Mouse (Mus musculus): ENCODE results near the gene Bmpr1b.

The Bmpr1b gene

DNA sequence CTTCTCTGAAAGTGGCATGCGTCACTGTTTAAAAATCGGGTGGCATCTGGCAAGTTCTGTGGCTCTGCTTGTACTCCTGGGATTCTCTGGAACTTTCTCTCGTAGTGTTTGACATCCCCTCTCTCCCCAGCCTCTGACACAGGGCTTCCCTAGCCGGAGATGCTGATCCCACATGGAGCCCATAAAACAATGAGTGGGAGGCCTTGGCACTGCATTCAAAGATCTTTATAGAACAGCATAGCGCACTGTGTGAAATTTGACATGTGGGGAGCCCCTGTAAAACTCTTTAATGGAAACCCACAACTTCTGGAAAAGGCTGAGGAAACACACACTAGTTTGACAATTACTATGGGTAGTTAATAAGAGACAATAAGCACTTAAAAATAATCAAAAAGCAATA is 126.2 kb downstream of the Bmpr1b start:
- DNase-seq (ENCODE audit: low read depth, low spot score): no peak

- DNase-seq (ENCODE audit: low read depth, low spot score): no peak
These were observed 128.9 kb downstream of the Bmpr1b start for GRCm38 (mm10) chr3:142040345-142040744.

GRCm38 (mm10) chr3:142034160-142034559 is 135.1 kb downstream of the Bmpr1b start:
- no peak for DNase-seq (ENCODE audit: low read depth, low spot score)

DNA sequence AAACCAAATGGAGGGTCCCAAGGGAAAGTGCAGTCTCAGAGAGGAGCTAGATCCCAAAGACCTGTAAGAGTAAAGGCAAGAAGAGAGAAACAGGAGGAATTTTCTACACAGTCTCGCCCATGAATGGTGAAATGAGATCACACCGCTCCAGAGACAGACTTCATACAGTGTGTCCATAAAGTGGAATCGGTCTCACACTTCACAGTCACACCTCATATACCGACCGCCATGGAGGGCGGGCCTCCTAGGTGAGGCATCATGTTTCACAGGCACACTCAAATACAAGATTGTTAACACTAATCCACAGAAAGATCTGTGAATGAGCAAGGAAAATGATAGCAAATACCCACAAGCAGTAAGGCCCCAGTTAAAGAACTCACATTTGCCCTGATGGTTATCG is 149.5 kb downstream of the Bmpr1b start:
- DNase-seq (ENCODE audit: low read depth, low spot score): peak; percentile 61

DNA sequence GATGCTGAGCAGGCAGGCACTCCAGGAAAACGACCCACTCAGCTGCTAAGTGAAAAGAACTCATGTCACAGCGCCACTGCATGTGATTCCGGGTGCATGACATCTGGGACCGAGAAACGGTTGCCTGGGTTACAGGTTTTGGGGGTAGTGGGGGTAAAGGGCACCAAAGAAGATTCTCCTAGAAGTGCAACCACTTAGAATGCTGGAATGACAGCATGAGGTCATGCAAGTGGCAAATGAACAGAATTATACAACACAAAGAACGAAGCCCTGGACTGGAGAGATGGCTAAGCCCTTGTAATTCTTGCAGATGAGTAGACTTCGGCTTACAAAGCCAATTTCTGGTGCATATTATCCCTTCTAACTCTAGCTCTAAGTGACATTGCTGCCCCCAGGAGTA is 184.7 kb downstream of the Bmpr1b start:
- no peak for DNase-seq (ENCODE audit: low read depth, low spot score)

DNA sequence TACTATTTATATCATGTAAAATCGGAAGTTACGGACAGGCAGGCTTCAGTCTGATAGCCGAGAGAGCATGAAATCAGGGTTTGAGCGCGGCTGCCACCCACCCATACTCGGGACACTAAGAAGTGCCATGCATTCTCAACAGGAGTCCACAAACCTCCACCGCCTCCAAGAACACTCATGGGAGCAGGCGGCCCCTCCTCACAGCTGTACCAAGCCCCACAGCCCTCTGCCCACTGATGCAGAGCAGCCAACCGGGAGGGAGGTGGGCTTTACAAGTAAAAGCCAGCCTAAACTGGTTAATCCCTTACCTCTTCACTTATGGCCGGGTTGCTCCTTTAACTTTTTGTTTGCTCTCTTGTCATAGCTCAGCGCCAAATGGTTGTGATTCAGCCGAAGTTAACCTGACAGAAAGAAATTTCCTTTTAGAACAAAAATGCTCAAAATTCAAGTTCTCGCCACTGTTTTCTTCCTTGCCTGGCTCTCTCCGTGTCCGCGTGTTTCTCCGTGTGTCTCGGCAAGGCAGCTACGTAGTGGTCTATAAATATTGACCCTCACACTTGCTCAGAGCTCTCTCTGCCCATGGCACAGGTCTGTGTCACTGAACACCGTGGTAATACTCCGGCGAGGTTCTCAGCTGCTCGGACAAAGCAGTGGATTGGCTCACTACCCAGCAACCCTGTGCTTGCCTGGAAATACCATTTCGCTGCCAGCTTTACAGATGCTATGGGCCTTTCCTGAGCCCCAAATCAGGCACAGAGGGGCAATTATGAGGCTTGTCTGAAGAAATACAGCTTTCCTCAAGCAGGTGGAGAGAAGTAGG is 187.4 kb downstream of the Bmpr1b start:
- peak; percentile 14 for DNase-seq (ENCODE audit: low read depth, low spot score)

DNA sequence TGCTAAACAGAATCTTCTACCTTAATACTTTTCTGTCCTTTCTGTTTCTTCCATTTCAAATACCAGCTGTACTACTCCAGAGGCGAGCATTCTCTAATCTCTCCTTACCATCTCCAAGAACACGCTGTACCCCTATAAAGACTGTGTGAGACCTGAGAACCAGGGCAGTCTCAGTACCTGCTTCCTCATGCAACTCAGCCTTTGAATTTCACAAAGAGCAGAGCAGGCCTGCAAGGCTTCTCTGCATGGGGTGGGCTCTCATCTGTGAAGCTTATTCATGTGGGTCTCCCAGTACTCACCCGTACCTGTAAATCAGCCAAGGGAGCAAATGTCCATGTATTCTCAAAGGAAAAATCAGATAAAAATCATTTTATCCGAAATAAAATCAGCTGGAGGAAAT is 203.0 kb downstream of the Bmpr1b start:
- no peak for DNase-seq (ENCODE audit: low read depth, low spot score)

- DNase-seq (ENCODE audit: low read depth, low spot score): no peak
These were observed 216.3 kb downstream of the Bmpr1b start for GRCm38 (mm10) chr3:141952931-141953330.

DNA sequence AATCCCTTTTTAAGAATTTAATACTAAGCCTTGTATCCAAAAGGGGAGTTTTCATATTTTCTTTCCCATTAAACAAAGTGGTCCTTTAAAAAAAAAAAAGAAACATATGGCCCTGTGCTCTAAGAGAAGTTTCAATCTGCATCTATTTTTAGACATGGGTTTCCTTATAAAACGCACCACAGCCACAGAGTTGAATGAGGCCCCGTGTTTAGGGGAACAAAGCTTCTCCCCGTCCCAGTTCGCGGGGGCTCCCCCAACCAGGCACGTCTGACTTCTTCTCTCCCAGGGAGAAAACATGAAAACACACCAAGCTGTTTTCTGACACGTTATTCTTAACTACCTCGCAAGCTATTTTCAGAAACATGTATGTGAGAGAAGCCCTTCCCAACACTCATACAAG is 218.6 kb downstream of the Bmpr1b start:
- DNase-seq (ENCODE audit: low read depth, low spot score): no peak

DNA sequence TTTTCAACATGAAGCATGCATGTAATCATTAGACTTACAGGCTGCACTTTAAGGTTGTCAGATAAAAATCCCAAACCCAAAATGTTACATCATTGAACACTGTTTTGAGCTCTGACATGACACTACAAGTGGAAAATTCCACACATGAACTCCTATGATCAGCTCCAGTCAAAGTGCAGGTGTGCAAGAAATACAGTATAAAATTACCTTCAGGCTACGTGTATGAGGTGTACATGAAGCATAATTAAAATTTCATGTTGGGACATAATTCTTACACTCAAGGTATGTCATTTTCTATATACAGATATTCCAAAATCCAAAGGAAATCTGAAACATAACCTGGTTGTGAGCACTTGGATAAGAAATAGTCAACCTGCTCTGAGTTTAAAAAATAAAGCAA is 220.7 kb downstream of the Bmpr1b start:
- no peak for DNase-seq (ENCODE audit: low read depth, low spot score)

DNA sequence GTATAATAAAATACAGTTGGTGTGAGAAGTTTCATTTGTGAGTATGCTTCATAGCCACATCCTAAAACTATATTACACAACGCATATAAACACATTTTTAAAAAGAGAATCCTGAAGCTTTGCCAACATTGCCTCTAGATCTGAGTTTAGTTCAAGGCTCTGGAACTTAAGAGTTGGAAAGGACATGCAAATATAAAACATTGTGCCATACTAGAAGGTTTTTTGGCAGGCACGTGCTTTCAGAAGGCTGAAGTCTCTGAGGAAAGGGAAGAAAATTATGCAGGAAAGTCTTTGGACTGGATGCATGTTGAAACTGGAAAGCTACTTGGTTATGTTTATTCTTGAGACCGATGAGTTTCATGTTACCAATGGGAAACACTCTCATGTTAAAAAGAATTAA is 221.1 kb downstream of the Bmpr1b start:
- DNase-seq (ENCODE audit: low read depth, low spot score): no peak

GRCm38 (mm10) chr3:141946846-141947245 is 222.4 kb downstream of the Bmpr1b start:
- DNase-seq (ENCODE audit: low read depth, low spot score): no peak

GRCm38 (mm10) chr3:141943317-141943742 is 225.9 kb downstream of the Bmpr1b start:
- DNase-seq (ENCODE audit: low read depth, low spot score): no peak

DNA sequence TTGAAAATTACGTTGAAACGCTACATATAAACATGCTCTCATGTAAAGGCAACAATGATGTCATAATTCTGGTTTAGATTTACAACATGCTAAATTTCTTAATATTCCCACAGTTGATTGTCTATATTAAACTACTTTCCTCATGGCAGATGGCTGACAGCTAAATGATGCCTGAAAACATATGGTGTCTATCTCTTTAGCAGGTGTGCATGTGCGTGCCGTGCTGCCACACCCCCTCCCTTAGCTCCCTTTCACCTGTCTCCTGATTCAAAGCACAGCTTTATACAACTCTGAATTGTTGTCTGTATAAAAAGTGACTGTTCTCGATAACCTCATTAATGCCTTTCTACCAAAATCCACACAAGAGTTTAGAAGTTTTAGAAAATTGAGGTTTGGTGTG is 229.0 kb downstream of the Bmpr1b start:
- DNase-seq (ENCODE audit: low read depth, low spot score): no peak

DNA sequence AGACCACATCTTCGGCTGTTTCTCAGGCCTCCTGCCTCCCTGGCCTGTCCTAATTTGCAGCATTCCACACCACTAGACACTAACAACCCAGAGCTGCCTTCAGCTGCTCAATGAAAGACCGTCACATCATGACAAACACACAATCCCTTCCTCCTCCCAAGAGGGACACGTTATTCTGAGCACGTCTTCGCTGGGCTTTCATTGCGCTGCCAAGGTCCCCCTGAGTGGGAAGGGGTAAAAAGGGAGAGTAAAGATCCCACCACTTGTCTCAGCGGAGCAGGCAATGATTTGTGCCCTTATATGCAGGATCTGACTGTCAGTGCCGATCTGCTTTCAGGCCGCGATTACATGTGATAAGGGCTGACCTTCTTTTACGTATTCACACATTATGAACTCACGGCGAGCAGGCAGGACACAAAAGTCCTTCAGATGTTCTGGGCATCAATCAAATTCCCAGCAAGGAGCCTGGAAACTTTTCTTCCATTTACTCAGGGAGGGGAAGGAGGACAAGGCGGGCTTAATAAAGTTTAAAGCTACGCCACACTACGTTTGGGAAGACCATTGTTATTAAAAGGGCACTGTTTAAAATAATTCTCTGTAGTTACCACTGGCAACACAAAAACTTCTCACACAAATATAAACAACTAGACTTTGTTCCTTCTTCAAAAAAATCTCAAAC is 232.5 kb downstream of the Bmpr1b start:
- no peak for DNase-seq (ENCODE audit: low read depth, low spot score)

DNA sequence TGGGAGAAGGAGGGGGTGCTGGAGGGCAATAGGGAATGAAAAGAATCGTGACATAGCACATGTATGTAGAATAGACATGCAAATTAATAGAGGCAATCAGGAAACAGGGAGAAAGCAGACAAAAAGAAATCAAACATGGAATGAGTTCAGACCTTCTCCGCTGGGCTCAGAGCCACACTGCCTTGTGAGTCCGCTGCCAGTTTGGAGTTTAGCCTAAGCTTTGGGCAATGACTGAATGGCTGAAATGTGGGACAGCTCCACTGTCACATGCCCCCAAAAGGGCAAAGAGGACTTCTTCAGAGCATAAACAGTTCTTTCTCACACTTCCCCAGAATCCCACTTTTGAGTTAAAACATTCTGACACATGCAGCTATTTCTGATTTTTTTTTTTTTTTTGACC is 236.3 kb downstream of the Bmpr1b start:
- no peak for DNase-seq (ENCODE audit: low read depth, low spot score)

- peak; percentile 30 for DNase-seq (ENCODE audit: low read depth, low spot score)
These were observed 237.7 kb downstream of the Bmpr1b start for GRCm38 (mm10) chr3:141931372-141932092.

DNA sequence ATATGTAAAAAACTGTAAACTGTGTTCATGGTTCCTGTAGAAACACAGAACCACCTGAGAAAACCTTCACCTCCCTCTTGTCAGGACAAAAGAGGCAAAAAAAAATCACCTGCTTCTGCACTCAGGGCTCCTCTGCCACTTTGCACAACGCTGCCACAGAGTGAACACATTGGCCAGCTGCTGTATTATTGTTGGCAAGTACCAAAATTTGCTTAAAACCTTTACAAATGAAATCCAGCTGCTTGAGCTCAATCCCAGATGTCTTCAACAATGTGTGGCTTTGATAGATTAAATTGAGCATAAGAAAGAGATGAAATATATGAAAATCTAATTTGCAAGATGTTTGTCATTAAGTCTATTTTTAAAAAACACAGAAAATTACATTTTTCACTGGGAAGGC is 245.8 kb downstream of the Bmpr1b start:
- DNase-seq (ENCODE audit: low read depth, low spot score): peak; percentile 72

DNA sequence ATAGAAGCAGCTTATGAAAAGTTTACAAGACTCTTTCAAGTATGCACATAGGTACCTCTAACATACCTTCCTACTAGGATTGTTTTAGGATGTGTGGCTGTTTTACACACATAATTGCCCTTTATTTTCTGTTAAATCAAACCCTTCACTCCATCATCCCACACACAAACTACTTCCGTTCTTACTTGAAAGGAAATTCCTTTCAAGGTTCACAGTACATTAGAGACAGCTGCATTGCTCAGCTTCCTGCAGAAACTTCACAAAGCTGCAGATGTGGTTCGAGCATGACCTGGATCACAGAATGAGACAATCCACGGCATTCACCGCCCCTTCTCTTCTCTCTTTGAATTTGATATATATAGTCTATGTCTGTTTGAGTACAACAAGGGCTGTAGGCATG is 248.1 kb downstream of the Bmpr1b start:
- peak; percentile 58 for DNase-seq (ENCODE audit: low read depth, low spot score)

DNA sequence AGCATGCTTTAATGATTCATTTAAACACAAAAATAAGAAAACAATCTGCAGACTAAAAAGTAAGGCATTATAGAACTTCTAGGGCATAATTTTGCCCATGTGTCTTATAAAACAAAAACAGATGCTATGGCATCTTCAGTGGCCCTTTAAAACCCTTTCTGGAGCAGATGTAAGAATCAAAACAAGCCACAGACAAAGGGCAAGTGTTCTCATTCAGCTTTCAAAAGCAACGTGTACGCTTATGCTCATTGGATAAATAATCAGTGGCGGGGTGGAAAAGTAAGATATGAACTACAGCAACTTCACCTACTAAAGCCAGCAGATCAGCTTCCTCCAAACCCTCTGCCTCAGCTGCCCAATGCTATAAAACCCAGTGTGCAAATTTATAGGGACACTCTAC is 249.6 kb downstream of the Bmpr1b start:
- no peak for DNase-seq (ENCODE audit: low read depth, low spot score)

DNA sequence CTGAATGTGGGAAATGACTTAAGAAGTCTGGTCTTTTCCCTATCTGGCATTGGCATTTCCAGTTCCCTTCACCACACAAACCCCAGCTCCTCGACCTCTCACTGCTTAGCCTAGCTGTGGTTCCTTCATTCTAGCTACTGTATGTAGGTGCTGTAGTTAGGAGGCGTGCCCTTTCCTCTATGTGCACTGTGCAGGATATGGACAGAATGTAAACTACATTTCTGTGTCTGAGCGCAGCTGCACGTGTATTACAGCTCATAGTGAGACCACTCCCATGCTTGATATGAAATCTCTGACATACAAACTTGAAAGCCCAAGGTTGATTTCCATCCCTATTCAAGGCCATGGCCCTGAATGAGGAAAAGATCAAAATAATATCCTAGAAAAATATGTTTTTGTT is 252.1 kb downstream of the Bmpr1b start:
- DNase-seq (ENCODE audit: low read depth, low spot score): no peak

- no peak for DNase-seq (ENCODE audit: low read depth, low spot score)
These were observed 253.2 kb downstream of the Bmpr1b start for GRCm38 (mm10) chr3:141915995-141916394.

DNA sequence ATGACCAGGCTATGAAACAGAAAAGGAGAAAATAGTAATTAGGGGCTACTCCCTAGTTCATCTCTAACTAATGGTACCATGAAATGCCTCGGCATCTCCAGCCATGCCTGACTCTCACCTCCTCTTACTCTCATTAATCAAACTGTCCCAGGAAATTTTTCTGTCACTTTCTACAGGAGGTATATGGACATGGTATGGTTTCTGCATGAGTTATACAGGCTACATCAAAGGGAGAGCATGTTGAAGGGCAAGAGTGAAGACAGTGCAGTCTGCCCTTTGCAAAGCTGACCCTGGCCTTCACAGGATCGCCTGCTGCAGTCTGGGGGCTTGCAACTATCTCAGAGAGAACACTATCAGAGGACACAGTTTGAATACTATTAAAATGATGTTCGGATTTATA is 254.6 kb downstream of the Bmpr1b start:
- DNase-seq (ENCODE audit: low read depth, low spot score): no peak

Measured in forelimb bud, embryonic 11.5 days (tissue).